Mouse (Mus musculus) left cerebral cortex, adult 9 months (tissue): Measurements from ENCODE around the gene Pik3c2g.

ENCODE experiments used
- DNase-seq, 2 experiments: peaks; one replicate each; pipeline ENCODE4 v3.0.0; 2022; ENCODE audit warnings: low spot score in 2 of 2

The Pik3c2g gene

DNA sequence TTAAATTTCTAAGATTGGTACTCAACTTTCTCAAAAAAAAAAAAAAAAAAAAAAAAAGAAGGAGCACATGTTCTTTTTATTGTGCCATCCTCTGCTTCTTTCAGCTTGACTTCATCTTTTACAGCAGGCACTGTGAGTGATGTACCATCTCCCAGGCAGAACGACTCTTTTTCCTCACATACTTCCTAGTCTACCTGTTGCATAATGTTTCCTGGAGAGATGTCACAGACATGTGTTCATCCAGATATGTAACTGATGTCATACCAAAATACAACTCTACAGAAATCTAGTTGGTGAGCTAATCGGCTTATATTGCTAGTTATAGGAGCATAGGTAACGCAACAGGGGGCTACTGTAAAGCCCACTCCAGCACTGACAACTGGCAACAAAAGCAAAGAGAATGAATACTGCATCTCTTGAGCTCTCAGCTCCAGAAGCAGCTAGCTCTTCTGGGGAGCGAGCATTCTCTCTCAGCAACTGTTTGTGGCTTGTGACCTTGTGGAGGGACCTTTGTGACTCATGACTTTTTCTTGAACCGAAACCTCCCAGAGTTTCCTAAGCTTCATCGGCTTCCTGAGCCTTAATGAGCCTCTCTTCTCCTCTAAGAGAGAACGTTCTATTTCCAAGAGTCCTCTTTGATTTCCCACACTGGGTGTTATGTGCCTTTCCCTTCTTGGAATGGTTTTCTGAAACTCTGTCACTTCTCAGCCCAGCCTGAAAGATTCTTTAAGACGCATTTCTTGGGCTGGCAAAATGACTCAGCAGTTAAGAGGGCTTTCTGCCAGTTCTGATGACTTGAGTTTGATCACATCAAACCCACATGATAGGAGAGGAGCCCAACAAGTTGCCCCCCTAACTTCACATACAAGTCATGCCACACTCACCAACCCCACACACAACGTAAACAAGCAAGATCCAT, 148.9 kb downstream of the Pik3c2g start:
- DNase-seq: no peak

DNA sequence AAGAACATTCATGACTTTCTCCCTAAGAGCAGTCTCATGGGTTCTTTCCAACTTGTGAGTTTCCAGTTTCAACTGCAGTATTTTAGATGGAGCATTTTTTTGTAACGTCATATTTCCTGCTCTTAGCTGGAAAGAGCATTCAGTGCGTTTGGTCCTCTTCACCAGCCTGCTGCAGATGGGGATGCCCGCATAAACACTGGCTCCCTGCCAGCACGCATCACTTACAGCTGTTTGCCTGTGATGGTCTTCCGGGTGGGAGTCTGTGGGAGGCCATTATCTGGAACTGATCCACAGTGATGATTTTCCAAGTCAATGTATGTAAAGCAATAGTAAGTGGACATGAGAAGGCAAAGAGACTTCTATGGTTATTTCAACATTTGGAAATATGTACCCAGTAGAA, 151.3 kb downstream of the Pik3c2g start:
- no peak for DNase-seq

DNA sequence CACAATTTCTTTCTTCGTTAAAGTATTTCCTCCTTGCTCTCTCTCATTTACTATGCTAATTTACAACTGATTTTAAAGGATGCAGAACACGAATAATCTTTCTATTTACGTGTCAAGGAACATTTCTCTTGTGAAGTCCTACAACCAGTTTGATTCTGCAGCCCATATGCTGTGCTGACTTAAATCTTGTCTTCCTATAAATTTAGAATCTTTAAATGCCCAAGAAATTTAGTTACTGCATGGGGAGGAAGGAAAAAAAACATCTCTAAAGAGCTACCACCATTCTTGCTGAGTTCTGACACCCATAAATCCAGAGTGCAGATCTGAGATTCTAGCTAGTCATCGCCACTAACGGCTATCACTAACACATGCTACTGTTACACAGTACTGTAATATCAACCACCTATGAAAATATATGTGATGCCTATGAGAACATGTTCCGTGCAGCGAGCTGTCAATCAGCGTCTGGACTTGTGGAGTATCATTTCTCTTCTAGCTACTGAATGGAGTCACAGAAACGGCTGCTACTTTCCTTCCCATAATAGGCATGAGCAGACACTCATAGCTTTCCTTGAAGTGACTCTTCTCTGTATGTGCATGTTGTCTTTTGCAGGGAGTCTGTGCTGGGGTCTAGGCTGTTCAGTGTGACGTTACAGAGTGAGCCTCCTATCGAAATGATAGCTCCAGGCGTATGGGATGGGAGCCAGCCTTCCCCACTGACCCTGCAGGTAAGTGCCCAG, 155.8 kb downstream of the Pik3c2g start:
- no peak for DNase-seq

DNA sequence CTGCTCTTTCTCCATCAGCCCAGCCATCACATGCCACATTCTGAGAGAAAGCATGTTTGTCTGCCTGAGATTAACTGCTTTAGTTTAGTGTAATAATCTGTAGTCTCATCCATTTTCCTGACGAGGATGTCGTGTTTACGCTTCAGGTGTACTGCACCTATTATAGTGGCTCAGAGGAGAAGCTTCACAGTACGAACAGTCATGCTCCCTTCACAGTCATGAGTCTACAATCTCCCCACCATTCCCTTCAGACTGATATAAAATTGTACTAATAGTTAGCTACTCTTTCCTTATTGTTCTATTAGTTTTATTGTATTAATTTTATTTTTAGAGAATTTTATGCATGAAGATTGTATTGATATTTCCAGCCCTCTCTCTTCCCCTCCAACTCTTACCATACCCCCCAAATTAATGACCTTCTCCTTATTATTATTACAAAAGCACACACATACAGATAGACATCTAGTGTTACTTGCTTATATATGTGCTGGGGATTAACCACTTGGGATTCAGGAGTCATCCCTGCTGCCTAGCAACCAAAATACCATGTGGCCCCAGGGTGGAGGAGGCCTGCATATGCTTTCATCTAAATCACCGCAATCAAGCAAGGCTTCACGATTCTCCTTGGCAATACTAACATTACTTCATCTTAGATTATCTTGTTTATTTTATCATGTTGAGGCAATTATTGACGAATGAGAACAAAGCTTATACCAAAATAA, 159.9 kb downstream of the Pik3c2g start:
- no peak for DNase-seq

DNA sequence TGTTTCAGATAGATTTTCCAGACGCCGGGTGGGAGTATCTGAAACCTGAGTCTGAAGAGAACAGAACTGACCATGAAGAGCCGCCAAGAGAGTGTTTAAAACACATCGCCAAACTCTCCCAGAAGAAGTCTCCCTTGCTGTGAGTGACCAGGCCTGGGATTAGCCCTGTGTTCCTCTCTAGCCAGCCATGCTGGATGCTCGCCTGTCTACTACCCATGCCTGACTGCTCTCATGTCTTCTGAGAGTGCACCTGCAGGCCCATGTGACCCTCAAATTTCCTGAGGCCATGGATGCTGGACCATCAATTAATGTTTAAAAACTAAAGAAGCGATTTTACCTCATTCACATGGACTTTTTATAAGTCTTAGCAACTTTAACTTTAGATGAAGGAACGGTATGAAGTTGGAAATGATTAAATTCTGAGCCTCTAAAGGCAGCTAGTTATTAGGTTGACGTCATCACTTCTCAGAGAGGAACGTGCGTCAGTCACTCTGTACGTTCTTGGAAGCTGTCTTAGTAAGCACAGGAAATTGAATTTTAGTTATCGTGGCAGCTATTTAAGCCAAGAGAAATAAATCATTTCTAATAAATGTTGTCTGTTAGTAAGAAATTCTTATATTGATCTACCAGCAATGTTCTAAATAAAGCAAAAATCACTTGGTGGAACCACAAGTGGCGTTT, 161.2 kb downstream of the Pik3c2g start:
- no peak for DNase-seq

DNA sequence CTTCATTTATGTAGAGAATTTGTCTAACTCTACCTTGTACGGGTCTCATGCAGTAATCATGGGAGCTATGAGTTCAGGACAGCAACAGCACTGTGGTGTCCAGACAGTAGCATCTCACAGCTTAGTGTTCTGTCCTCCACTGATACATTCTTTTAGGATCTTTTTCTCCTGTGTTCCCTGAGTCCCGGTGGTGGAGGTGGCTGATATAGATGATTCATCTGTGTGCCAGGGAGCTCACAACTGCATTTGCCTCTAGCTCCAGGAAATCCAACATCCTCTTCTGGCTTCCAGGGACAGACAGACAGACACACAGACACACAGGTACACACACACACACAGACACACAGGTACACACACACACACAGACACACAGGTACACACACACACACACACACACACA, 163.6 kb downstream of the Pik3c2g start:
- no peak for DNase-seq

DNA sequence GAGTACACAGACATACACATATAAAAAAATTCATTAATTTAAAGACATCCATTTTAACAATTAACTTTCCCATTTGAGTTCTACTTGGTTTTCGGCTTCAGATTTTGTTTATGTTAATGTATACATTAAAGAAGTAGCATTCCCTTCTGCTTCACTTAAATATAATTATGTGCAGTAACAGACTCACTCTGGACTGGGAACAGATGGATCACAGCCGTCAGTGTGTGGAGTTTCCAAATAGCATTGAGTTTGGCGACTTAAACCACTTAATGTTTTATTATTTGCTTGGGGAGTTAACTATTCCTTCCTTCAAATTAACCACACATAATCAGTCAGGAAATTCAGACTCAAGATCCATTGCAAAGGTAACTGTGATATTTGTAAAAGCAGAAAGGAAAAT, 164.0 kb downstream of the Pik3c2g start:
- DNase-seq: no peak

DNA sequence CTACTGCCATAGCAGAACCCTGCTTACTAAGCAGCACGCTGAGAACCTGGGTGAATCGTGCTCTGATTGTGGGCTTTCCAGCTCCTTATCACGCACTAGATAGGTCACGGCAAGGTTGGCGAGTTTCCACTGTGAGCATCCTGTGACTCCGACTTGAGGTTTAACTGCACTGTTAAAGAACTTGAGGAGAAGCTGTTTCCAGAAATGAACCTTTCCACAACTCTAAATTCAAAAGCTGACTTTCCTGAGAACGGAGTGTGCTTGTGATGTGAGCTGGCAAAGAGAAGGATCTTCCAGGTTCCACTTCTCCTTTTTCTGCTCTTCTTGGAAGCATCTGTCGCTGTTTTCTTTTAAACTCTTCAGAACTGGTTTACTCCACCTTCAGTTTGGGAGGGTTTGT, 170.9 kb downstream of the Pik3c2g start:
- DNase-seq: no peak

DNA sequence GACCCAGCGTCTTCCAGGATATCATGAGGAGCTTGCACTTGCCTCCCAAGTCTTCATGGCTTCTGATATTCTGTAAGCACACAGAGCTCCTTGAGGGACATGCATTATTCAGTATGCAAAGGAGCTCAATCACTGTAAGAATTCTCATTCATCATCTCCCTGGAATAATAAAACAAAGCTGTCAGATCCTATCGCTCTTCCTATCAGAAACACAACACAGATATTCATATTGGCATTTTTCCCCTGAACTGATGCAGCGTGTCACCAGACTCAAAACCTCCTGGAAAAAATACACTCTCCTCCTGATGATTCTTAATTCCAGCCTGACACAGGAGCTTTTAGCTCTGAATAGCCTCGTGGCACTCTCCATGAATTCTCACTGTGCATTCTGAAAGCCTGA, 174.0 kb downstream of the Pik3c2g start:
- no peak for DNase-seq

DNA sequence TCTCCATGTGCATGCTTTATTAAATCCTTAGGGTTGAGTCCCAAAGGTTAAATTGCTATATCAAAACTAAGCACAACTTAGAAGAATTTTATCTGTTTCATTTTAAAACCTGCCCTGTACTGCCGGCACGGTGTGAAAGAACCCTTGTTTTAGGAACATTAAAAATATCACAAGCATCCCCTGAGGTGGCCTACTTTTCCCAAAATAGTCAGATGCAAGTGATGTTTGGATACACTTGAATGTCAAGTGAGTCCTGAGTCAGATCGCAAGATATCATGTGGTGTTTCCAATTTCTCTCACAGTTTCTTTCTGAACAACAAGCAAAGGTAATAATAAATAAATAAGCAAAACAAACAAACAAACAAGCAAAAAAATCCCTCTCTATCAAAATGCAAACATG, 177.4 kb downstream of the Pik3c2g start:
- no peak for DNase-seq

DNA sequence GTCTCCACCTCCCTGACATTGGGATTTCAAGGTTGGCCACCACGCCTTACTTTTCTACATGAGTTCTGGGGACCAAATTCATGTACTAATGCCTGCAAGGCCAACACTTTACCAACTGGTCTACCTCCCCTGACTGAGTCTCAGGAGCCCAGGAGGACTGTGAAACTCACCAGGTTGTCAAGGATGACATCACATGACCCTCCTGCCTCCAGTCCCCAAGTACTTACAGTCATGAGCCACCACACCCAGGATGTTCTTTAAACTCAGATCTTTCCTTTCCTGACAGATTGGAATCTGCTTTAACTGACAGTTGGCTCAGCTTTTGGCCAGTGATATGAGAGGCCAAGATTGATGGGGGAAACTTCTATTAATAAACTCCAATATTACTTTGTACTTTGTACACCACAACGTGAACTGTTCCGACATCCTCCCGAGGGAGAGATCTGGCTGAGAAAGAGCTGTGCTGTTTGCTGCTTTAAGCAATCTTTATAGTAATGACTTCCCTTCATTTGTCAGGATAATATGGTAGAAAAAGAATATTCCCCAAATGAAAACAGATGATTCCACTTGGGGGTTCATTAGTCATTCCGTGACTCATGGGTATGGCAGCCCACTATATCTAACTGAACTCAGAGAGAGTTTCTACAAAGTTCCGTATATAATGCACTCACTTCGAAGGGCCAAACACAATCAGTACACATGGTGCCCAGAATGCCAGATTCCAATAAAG, 182.9 kb downstream of the Pik3c2g start:
- no peak for DNase-seq

DNA sequence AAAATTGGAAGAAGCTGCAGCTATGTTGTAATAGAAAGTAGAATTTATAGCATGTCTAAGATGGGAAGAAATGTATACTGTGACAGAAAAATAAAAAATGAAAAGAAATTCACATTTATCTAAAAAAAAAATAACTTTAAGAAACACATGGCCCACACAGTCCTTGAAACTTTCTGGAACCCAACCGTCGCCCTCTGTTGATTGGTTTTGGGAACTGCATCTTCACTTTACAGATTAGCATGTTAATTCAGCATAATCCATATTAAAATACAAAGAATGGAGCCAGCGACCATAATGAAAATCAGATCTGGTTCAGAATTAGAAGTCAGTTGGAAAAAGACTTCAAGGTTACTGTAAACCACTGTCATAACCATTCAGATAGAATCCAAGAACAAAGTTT, 183.5 kb downstream of the Pik3c2g start:
- no peak for DNase-seq

DNA sequence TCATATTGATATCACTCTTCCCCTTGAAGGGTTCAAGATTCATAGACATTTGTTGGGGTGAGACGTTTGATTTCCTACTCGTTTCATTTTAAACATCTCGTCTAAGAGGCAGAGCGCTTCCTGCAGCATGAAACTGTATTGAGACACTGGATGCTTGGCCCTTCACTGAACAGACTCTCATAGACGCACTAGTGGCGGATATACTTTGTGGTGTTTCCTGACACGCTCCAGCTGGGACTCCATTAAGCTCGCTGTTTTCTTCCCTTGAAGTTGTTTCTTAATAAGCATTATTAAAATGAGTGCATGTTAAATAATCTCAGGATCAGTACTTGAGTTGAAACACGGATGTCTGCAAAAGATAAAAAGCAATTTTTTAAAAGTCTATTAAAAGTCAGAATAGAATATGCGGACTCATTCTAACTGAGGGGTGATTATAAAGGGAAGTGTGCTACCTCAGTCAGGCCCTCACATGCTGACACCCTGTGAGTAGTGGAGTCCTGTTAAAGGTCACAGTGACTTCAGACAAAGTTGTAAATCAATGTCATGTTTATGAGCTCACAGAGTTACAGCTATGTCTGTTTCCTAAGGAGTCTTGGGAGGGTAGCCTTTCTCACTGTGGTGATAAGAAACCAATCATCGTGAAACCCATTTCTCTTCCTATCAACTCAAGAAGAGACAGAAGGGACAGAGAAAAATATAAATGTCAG, 190.7 kb downstream of the Pik3c2g start:
- no peak for DNase-seq

DNA sequence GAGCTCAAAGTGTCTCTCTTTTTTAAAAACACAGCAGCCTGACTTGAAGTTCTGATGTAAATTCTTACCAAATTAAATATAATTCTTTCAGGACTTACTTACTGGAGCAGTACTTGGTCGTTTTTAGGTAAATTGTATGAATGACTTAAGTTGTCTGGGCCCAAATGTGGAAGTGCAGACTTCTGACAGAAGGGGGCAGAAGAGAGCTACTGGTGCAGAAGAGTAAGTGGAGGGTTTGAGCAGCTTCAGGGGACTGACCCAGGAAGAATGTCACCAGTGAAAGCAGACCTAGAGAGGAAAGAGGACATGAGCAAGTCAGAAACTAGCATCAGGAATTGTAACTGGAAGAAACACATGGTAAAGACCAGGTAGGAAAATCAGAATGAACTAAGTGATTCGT, 193.0 kb downstream of the Pik3c2g start:
- peak in 1 of 2 experiments; percentile 9 for DNase-seq

DNA sequence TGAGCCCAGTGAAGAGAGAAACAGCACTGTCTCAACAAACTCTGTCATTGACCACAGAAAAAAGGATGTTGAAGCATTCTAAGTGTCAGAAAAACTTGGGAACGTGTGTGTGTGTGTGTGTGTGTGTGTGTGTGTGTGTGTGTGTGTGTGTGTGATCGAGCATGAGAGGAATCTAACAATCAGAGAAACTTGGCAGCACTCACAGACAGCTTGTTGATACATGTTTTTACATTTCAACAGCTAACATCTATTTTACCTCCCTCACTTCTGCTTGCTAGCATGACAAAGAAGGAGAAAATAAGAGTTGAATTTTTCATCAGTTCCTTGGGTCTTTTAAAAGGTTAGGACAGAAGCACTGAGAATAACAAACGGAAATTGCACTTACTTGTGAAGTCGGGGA, 202.5 kb downstream of the Pik3c2g start:
- DNase-seq: no peak

DNA sequence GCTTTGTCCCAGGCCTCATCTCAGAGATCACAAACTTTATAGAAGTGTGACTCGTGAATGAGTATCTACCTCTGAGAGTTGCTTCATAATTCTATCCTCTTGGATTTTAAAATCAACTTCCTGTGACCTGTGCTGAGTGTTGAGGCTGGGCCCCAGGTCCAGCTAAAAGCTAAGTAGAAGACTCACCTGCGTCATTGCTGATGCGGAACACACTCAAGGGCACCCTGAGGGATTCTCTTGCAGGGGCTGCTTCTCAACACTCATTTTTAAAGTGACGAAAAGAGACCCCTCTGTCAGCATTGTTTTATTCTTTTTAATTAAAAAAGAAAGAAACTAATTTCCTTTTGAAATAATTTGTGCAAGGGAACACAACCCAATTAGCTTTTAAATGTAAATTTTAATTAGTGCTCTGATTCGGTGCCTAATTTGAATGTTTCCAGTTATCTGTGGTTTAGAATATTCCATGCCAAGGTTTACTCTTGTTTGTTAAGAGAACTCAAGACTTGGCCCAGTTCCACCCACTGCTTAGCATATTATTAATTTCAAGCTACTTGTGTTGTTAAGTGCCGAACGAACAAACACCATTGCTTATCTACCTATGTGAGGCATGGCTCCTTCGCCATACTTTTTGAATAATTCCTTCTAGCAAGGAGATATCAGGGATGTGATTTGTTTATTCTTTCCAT, 212.7 kb downstream of the Pik3c2g start:
- no peak for DNase-seq

DNA sequence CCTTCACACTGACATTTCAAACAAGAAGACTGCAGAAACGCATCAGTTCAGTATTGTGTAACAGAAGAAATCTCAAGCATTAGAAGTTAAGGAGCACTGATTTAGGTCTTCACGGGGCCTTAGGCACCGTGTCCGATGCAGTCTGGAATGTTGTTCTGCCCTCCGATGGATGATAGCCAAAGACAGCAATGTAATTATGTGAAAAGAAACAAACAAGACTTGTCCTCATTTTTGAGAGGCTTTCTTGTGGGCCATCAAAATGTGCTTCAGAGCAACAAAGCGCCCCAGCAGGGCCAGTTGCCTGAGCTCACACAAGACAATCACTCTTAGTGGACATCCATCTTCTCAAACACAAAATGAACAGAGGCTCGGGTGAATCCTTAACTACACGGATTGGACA, 234.9 kb downstream of the Pik3c2g start:
- no peak for DNase-seq

DNA sequence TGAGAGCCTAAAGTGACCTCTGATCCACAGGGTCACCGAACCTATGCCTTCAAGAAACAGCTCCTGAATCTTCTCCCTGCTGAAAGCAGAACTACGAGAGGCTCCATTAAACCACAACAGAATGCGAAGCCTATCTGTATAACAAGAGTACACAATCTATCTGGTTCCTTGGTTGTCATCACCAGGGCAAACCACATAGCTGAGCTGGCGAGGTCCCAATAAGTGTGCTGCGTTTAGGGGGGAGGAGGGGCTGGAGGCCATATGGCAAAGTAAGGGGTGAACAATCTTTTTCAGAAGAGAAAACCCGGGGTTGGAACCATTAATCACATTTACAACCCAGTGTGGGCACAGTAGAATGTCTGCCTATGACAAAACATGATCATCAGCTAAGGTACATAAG, 251.2 kb downstream of the Pik3c2g start:
- DNase-seq: no peak

DNA sequence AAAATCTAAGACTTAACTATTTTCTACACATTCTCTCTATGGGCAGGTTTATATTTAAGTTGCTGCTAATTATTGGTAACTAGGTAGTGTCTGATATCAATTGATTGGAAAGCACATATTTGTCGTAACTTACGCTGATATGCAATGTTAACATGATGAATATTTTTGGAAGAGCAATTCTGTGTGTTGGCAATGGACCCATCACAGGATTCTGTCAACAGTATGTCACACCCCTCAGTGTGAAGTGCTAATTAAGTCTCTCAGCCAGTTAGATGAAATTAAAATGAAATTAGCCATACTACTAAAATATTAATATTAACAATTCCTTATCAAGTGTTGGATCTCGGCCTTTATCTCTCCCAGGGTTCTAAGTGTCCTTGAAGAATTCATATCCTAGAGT, 251.7 kb downstream of the Pik3c2g start:
- DNase-seq: no peak

DNA sequence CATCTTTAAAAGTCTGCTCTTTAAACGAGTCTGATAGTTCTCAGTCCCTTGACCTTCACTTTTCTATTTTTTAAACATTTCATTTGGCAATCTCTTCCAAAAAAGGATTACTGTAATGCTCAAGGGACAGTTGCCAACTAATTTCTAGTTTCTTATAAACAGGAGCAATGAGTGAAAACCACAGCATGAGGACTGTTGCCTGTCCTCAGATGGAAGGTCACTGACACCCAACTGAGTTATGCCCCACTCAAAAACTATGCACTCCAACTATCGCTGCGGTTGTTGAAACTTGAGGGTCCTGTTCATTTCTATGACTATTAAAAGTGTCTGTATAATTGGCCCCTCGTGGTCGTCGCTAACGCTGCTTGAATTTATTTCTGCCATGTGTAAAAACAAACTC, 252.9 kb downstream of the Pik3c2g start:
- DNase-seq: no peak
